Mouse (Mus musculus) megakaryocyte, embryonic 14.5 days (primary cell): ENCODE results near the gene Rraga.

Source experiments
- FLI1 ChIP-seq: IDR thresholded peaks from 2 replicates; pipeline ENCODE4 v1.6.1; 2012; ENCODE audit warnings: low read length, inconsistent platforms, mixed read lengths
- GATA1 ChIP-seq: IDR thresholded peaks from 3 replicates; pipeline ENCODE4 v1.6.1; 2012; ENCODE audit warnings: mixed read lengths, low read length, inconsistent platforms, borderline replicate concordance

DNA sequence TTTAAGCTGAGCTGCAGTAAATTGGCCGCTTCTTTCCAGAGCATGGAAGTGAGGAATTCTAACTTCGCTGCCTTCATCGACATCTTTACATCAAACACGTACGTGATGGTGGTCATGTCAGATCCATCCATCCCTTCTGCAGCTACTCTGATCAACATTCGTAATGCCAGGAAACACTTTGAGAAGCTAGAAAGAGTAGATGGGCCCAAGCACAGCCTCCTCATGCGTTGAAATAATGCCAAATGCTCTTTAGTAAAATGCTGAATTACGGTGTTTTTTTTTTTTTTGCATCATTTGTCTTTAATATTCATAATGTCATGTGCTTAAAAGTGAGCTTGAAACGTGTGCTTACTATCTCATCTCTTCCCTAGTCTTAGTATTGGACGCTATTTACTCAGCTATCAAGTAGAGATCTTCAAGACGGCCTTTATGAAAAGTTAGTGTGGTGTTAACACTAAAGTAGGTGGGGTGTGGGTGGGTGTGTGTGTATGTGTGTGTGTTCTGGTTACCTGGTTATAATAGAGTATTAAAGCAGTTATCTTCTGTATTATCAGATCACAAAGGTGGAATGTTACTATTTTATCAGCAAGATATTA, 1.3 kb downstream of the Rraga start:
- TF ChIP-seq GATA1: no peak
- no peak for TF ChIP-seq FLI1
